ENCODE assay signal across 8 mouse cellular contexts in the genomic region with DNA sequence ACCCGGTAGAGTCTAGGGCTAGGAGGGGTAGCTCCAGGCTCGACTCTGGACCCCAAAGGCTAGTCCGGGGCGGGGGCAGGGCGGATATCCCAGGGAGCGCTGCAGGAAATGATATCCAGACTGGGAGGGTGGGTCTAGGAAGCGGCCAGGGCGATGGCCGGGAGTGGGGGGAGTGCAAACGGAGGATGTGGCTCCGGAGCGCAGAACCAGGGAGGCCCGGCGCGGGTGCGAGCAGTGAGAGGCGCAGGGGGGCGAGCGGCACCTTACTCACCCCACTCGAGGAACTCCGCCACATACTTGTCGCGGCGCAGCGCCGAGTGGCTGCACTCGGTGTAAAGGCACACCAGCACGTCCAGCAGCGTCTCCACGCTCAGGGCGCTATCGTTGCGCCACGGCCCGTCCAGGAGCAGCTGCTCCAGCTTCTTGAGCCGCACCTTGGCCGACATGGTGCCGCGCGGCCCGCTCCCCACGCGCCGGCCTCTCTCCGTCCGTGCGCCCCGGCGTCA. TPM values are rescaled to one million over a fixed set of nuclear protein-coding genes. Genes with fewer than 3 reads are reported as not detected.
DNase-seq lines count a peak whose midpoint lies in the region; ATAC-seq lines count a peak whose summit lies in the region.

No protein-coding gene starts in this region.

- H3K9ac ChIP-seq in liver, embryonic 15.5 days = peak overlapping the region; percentile 59
- H3K9ac ChIP-seq in neural tube, embryonic 11.5 days (ENCODE audit: low read length) = peak overlapping the region; percentile 89

- peak; percentile 6 for ATAC-seq in liver, embryonic 15.5 days (ENCODE audit: insufficient read depth)
- ATAC-seq in neural tube, embryonic 11.5 days (ENCODE audit: insufficient read depth, low FRiP score, low TSS enrichment) = peak; percentile 21

- H3K27me3 ChIP-seq in liver, embryonic 15.5 days = peaks cover 78% of the 10 kb centered on the region
- H3K27me3 ChIP-seq in neural tube, embryonic 11.5 days (ENCODE audit: control insufficient read depth, insufficient read depth, low read length) = no peaks in the 10 kb centered on the region

- H3K27ac ChIP-seq in liver, embryonic 15.5 days (replicated peaks) = peak overlapping the region; percentile 80
- peak overlapping the region; percentile 86 for H3K27ac ChIP-seq in neural tube, embryonic 11.5 days (ENCODE audit: low read depth, low read length)

- no peaks in the 10 kb centered on the region for H3K36me3 ChIP-seq in liver, embryonic 15.5 days (replicated peaks)
- H3K36me3 ChIP-seq in neural tube, embryonic 11.5 days (ENCODE audit: control insufficient read depth, insufficient read depth, low read length) = no peaks in the 10 kb centered on the region

- H3K4me2 ChIP-seq in liver, embryonic 15.5 days = peak overlapping the region; percentile 74
- peak overlapping the region; percentile 90 for H3K4me2 ChIP-seq in neural tube, embryonic 11.5 days (ENCODE audit: low read depth)

- WGBS in liver, embryonic 15.5 days (ENCODE audit: insufficient replicate concordance) = under 1% methylated on average over 40 of the region's 49 CpGs
- WGBS in neural tube, embryonic 11.5 days = under 1% methylated on average over 43 of the region's 49 CpGs

- no peaks in the 10 kb centered on the region for H3K9me3 ChIP-seq in liver, embryonic 15.5 days (replicated peaks)
- no peaks in the 10 kb centered on the region for H3K9me3 ChIP-seq in neural tube, embryonic 11.5 days (ENCODE audit: control insufficient read depth, low read length)

- H3K4me1 ChIP-seq in liver, embryonic 15.5 days (replicated peaks) = peaks cover 25% of the 10 kb centered on the region
- H3K4me1 ChIP-seq in neural tube, embryonic 11.5 days (ENCODE audit: control insufficient read depth, insufficient read depth, low read length) = peaks cover 10% of the 10 kb centered on the region; the same call in 1 of the 2 replicates

- DNase-seq in 416B (ENCODE audit: low read depth) = peak; percentile 29
- DNase-seq in MN1 (ENCODE audit: low spot score) = peak; percentile 30
- peak; percentile 62 for DNase-seq in embryo, embryonic 10.5 days (ENCODE audit: low spot score)
- peak; percentile 99 for DNase-seq in heart, adult 11 months
- peak; percentile 68 for DNase-seq in kidney, adult 11 months
- DNase-seq in neural tube, embryonic 11.5 days (ENCODE audit: low spot score) = peak; percentile 48
- no peak for DNase-seq in Muller cell, postnatal 12 days (ENCODE audit: inconsistent ontology term)

- peak overlapping the region; percentile 68 for H3K4me3 ChIP-seq in liver, embryonic 15.5 days (replicated peaks)
- peak overlapping the region; percentile 97 for H3K4me3 ChIP-seq in neural tube, embryonic 11.5 days (ENCODE audit: low read depth, low read length)

RNA-seq across cellular contexts. Expression of a gene that starts 0.6 kb away (rescaled TPM):
- 6.6 and 9.4 TPM in 2 replicates for polyA plus RNA-seq in liver, embryonic 15.5 days (2015; fragmentation: Nextera tagmentation; extraction: Ambion mirVana)
- polyA plus RNA-seq in neural tube, embryonic 11.5 days (2014; fragmentation: Nextera tagmentation; extraction: Ambion mirVana) = 36.7 and 37.2 TPM in 2 replicates

RNA-seq across cellular contexts. Expression of a gene that starts 29.7 kb away (rescaled TPM):
- polyA plus RNA-seq in liver, embryonic 15.5 days (2015; fragmentation: Nextera tagmentation; extraction: Ambion mirVana) = not detected in 2 replicates
- polyA plus RNA-seq in neural tube, embryonic 11.5 days (2014; fragmentation: Nextera tagmentation; extraction: Ambion mirVana) = not detected in 2 replicates

RNA-seq across cellular contexts. Expression of a gene that starts 39.9 kb away (rescaled TPM):
- 22.5 and 23.5 TPM in 2 replicates for polyA plus RNA-seq in liver, embryonic 15.5 days (2015; fragmentation: Nextera tagmentation; extraction: Ambion mirVana)
- polyA plus RNA-seq in neural tube, embryonic 11.5 days (2014; fragmentation: Nextera tagmentation; extraction: Ambion mirVana) = 5.3 and 6.6 TPM in 2 replicates
